Mouse (Mus musculus): ENCODE measurements around the gene Por. TPM values are rescaled to one million over a fixed set of nuclear protein-coding genes. Genes with fewer than 3 reads are reported as not detected.

Por gene
- total and polyA plus RNA-seq, 3 experiments, result 26.7 to 91.1 (median 90.4) TPM

GRCm38 (mm10) chr5:135727871-135728270 is 58.0 kb downstream of the Por start:
- Histone ChIP-seq H3K27me3 (ENCODE audit: insufficient read depth, low read length) (no peaks in the 10 kb centered on the region; the same call in 1 of the 2 replicates), H3K4me1 (ENCODE audit: insufficient read depth, low read depth, low read length) (no peaks in the 10 kb centered on the region; the same call in 1 of the 2 replicates), H3K4me3 (ENCODE audit: low read depth, low read length) (no peak overlapping the region), H3K36me3 (replicated peaks) (peaks cover 99% of the 10 kb centered on the region), H3K9me3 (replicated peaks) (no peaks in the 10 kb centered on the region)
- TF ChIP-seq CTCF (IDR thresholded peaks at IDR 0.05; ENCODE audit: low read depth, low read length) (no peak), POLR2AphosphoS5 (IDR thresholded peaks at IDR 0.05; ENCODE audit: insufficient replicate concordance, low read depth, low read length) (no peak), TAL1 (conservative IDR thresholded peaks at IDR 0.05; ENCODE audit: low read depth, low read length) (no peak), GATA2 (IDR thresholded peaks at IDR 0.05; ENCODE audit: borderline replicate concordance, low read depth, low read length) (no peak), GATA1 (IDR thresholded peaks at IDR 0.05; ENCODE audit: borderline replicate concordance, low read length) (no peak)
- DNase-seq (ENCODE audit: low spot score) (no peak), ATAC-seq (ENCODE audit: extremely low read depth, insufficient number of reproducible peaks, low FRiP score, poor library complexity, severe bottlenecking) (no peak)

DNA sequence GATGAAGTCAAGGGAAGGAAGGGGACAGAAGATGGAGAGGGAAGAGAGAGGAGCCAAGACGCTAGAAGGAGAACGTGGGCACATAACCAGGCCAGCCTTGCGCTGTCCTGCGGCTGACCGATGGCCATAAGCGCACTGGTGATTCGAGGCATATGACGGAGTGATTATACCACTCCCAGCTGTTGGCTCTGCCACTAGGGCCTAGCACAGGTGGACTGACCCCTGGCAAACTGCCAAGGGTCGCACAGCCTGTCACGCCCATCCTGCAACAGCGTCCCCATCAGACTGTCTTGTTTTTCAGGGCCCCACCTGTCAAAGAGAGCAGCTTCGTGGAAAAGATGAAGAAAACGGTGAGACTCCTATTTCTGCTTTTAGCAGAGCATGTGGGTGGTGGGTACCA is 58.5 kb downstream of the Por start:
- ATAC-seq (ENCODE audit: extremely low read depth, insufficient number of reproducible peaks, low FRiP score, poor library complexity, severe bottlenecking), result no peak
- peaks cover 100% of the 10 kb centered on the region for H3K36me3 ChIP-seq (replicated peaks)
- H3K4me3 ChIP-seq (ENCODE audit: low read depth, low read length), result no peak overlapping the region
- TF ChIP-seq POLR2AphosphoS5 (IDR thresholded peaks at IDR 0.05; ENCODE audit: insufficient replicate concordance, low read depth, low read length) (no peak), TAL1 (conservative IDR thresholded peaks at IDR 0.05; ENCODE audit: low read depth, low read length) (no peak), CTCF (IDR thresholded peaks at IDR 0.05; ENCODE audit: low read depth, low read length) (no peak), GATA1 (IDR thresholded peaks at IDR 0.05; ENCODE audit: borderline replicate concordance, low read length) (no peak), GATA2 (IDR thresholded peaks at IDR 0.05; ENCODE audit: borderline replicate concordance, low read depth, low read length) (no peak)
- H3K27me3 ChIP-seq (ENCODE audit: insufficient read depth, low read length), result no peaks in the 10 kb centered on the region; the same call in 1 of the 2 replicates
- peaks cover 1% of the 10 kb centered on the region; the same call in 1 of the 2 replicates for H3K9me3 ChIP-seq (replicated peaks)
- H3K4me1 ChIP-seq (ENCODE audit: insufficient read depth, low read depth, low read length), result no peaks in the 10 kb centered on the region; the same call in 1 of the 2 replicates
- DNase-seq (ENCODE audit: low spot score), result no peak

GRCm38 (mm10) chr5:135729351-135729750 is 59.5 kb downstream of the Por start:
- ATAC-seq (ENCODE audit: extremely low read depth, insufficient number of reproducible peaks, low FRiP score, poor library complexity, severe bottlenecking) (no peak), DNase-seq (ENCODE audit: low spot score) (no peak)
- H3K9me3 ChIP-seq (replicated peaks), result peaks cover 6% of the 10 kb centered on the region
- H3K27me3 ChIP-seq (ENCODE audit: insufficient read depth, low read length), result no peaks in the 10 kb centered on the region; the same call in 1 of the 2 replicates
- peaks cover 100% of the 10 kb centered on the region for H3K36me3 ChIP-seq (replicated peaks)
- TF ChIP-seq GATA1 (IDR thresholded peaks at IDR 0.05; ENCODE audit: borderline replicate concordance, low read length) (no peak), TAL1 (conservative IDR thresholded peaks at IDR 0.05; ENCODE audit: low read depth, low read length) (no peak), POLR2AphosphoS5 (IDR thresholded peaks at IDR 0.05; ENCODE audit: insufficient replicate concordance, low read depth, low read length) (no peak), GATA2 (IDR thresholded peaks at IDR 0.05; ENCODE audit: borderline replicate concordance, low read depth, low read length) (no peak), CTCF (IDR thresholded peaks at IDR 0.05; ENCODE audit: low read depth, low read length) (no peak)
- no peak overlapping the region for H3K4me3 ChIP-seq (ENCODE audit: low read depth, low read length)
- no peaks in the 10 kb centered on the region; the same call in 1 of the 2 replicates for H3K4me1 ChIP-seq (ENCODE audit: insufficient read depth, low read depth, low read length)

DNA sequence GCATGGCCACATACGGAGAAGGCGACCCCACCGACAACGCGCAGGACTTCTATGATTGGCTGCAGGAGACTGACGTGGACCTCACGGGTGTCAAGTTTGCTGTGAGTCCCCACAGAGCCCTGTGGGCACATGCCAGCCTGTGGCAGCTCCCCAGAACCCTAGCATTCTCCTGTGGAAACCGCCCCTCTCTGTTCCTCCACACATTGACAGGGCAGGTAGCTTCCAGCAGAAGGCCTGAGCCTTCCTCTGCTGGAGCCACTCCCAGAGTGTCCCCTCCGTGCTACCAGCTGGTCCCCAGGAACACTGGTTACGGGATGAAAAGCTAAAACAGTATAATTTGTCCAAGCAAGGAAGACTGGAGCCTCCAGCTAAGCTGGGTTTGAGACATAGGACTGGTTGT is 60.4 kb downstream of the Por start:
- TF ChIP-seq GATA1 (IDR thresholded peaks at IDR 0.05; ENCODE audit: borderline replicate concordance, low read length) (no peak), CTCF (IDR thresholded peaks at IDR 0.05; ENCODE audit: low read depth, low read length) (no peak), TAL1 (conservative IDR thresholded peaks at IDR 0.05; ENCODE audit: low read depth, low read length) (no peak), GATA2 (IDR thresholded peaks at IDR 0.05; ENCODE audit: borderline replicate concordance, low read depth, low read length) (no peak), POLR2AphosphoS5 (IDR thresholded peaks at IDR 0.05; ENCODE audit: insufficient replicate concordance, low read depth, low read length) (no peak)

DNA sequence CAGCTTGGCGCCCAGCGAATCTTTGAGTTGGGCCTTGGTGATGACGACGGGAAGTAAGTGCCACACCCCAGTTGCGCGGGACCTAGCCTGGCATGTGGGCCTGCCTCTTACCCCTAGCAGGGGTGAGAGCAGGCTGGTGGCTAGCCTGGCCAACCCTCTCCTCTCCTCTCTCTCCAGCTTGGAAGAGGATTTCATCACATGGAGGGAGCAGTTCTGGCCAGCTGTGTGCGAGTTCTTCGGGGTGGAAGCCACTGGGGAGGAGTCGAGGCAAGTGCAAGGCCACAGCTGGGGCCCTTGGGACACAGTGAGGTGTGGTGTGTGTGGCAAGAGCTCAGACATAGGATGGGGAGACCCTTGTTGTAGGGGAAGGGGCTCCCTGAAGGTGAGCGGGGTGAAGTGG is 61.1 kb downstream of the Por start:
- Histone ChIP-seq H3K4me3 (ENCODE audit: low read depth, low read length) (no peak overlapping the region), H3K36me3 (replicated peaks) (peaks cover 100% of the 10 kb centered on the region), H3K27me3 (ENCODE audit: insufficient read depth, low read length) (no peaks in the 10 kb centered on the region; the same call in 1 of the 2 replicates), H3K4me1 (ENCODE audit: insufficient read depth, low read depth, low read length) (peaks cover 2% of the 10 kb centered on the region), H3K9me3 (replicated peaks) (peaks cover 6% of the 10 kb centered on the region)
- ATAC-seq (ENCODE audit: extremely low read depth, insufficient number of reproducible peaks, low FRiP score, poor library complexity, severe bottlenecking), result no peak
- no peak for DNase-seq (ENCODE audit: low spot score)
- TF ChIP-seq TAL1 (conservative IDR thresholded peaks at IDR 0.05; ENCODE audit: low read depth, low read length) (no peak), POLR2AphosphoS5 (IDR thresholded peaks at IDR 0.05; ENCODE audit: insufficient replicate concordance, low read depth, low read length) (no peak), CTCF (IDR thresholded peaks at IDR 0.05; ENCODE audit: low read depth, low read length) (no peak), GATA2 (IDR thresholded peaks at IDR 0.05; ENCODE audit: borderline replicate concordance, low read depth, low read length) (no peak), GATA1 (IDR thresholded peaks at IDR 0.05; ENCODE audit: borderline replicate concordance, low read length) (no peak)

More for the DNA sequence above, 60.4 kb downstream of the Por start:
- peaks cover 2% of the 10 kb centered on the region for H3K4me1 ChIP-seq (ENCODE audit: insufficient read depth, low read depth, low read length)
- DNase-seq (ENCODE audit: low spot score) (no peak), ATAC-seq (ENCODE audit: extremely low read depth, insufficient number of reproducible peaks, low FRiP score, poor library complexity, severe bottlenecking) (no peak)
- H3K36me3 ChIP-seq (replicated peaks), result peaks cover 100% of the 10 kb centered on the region
- no peak overlapping the region for H3K4me3 ChIP-seq (ENCODE audit: low read depth, low read length)
- peaks cover 6% of the 10 kb centered on the region for H3K9me3 ChIP-seq (replicated peaks)
- no peaks in the 10 kb centered on the region; the same call in 1 of the 2 replicates for H3K27me3 ChIP-seq (ENCODE audit: insufficient read depth, low read length)

- TF ChIP-seq CTCF (IDR thresholded peaks at IDR 0.05; ENCODE audit: low read depth, low read length) (no peak), POLR2AphosphoS5 (IDR thresholded peaks at IDR 0.05; ENCODE audit: insufficient replicate concordance, low read depth, low read length) (no peak), GATA1 (IDR thresholded peaks at IDR 0.05; ENCODE audit: borderline replicate concordance, low read length) (no peak), TAL1 (conservative IDR thresholded peaks at IDR 0.05; ENCODE audit: low read depth, low read length) (no peak), GATA2 (IDR thresholded peaks at IDR 0.05; ENCODE audit: borderline replicate concordance, low read depth, low read length) (no peak)
- Histone ChIP-seq H3K27me3 (ENCODE audit: insufficient read depth, low read length) (no peaks in the 10 kb centered on the region; the same call in 1 of the 2 replicates), H3K4me3 (ENCODE audit: low read depth, low read length) (no peak overlapping the region), H3K36me3 (replicated peaks) (peaks cover 100% of the 10 kb centered on the region), H3K4me1 (ENCODE audit: insufficient read depth, low read depth, low read length) (peaks cover 2% of the 10 kb centered on the region), H3K9me3 (replicated peaks) (peaks cover 6% of the 10 kb centered on the region)
- DNase-seq (ENCODE audit: low spot score), result no peak
- no peak for ATAC-seq (ENCODE audit: extremely low read depth, insufficient number of reproducible peaks, low FRiP score, poor library complexity, severe bottlenecking)
These were observed 61.5 kb downstream of the Por start for GRCm38 (mm10) chr5:135731322-135731721.

All from G1E (cell line).